Mouse (Mus musculus) heart, adult 2 months (tissue): ENCODE results near the gene Nub1. TPM values are rescaled to one million over a fixed set of nuclear protein-coding genes. Genes with fewer than 3 reads are reported as not detected.

ENCODE experiments used
- DNase-seq, 2 experiments: peaks; one replicate each; pipeline ENCODE4 v3.0.0; 2021
- H3K27ac ChIP-seq: fragments of 200-600 bp; 2 replicates; pipeline ENCODE4 v1.8.1; 2022
- H3K27me3 ChIP-seq: fragments of 200-500 bp; 2 replicates; pipeline ENCODE4 v1.6.1; 2012; ENCODE audit warnings: mild to moderate bottlenecking, low read length, inconsistent platforms, mixed read lengths; ENCODE audit not compliant: control insufficient read depth, insufficient read depth
- H3K36me3 ChIP-seq: fragments of 200-500 bp; 2 replicates; pipeline ENCODE4 v1.6.1; 2012; ENCODE audit warnings: low read length, inconsistent platforms; ENCODE audit not compliant: control insufficient read depth, insufficient read depth
- H3K4me1 ChIP-seq: fragments of 200-500 bp; 2 replicates; pipeline ENCODE4 v1.6.1; 2011; ENCODE audit warnings: low read length; ENCODE audit not compliant: control insufficient read depth, insufficient read depth
- H3K4me3 ChIP-seq: fragments of 200-600 bp; 2 replicates; pipeline ENCODE4 v1.8.1; 2022
- H3K79me2 ChIP-seq: fragments of 200-500 bp; replicated peaks from 2 replicates; pipeline ENCODE4 v1.6.1; 2012; ENCODE audit warnings: mild to moderate bottlenecking, inconsistent platforms, low read length, moderate library complexity, mixed read lengths; ENCODE audit not compliant: control insufficient read depth, insufficient read depth
- H3K9ac ChIP-seq: fragments of 200-500 bp; 2 replicates; pipeline ENCODE4 v1.6.1; 2012; ENCODE audit warnings: low read depth, mild to moderate bottlenecking, control low read depth, inconsistent platforms, low read length, mixed read lengths
- CTCF ChIP-seq: fragments of 200-600 bp; IDR thresholded peaks from 2 replicates; pipeline ENCODE4 v1.8.1; 2022; ENCODE audit warnings: antibody characterized with exemption, mild to moderate bottlenecking, moderate library complexity
- EP300 ChIP-seq: fragments of 200-500 bp; IDR thresholded peaks from 2 replicates; pipeline ENCODE4 v1.6.1; 2011; ENCODE audit warnings: low read depth, low read length, control low read depth; ENCODE audit not compliant: insufficient read depth
- POLR2A ChIP-seq: fragments of 200-500 bp; IDR thresholded peaks from 2 replicates; pipeline ENCODE4 v1.6.1; 2011; ENCODE audit warnings: mild to moderate bottlenecking, low read depth, low read length, control low read depth; ENCODE audit not compliant: insufficient read depth
- WGBS: fragments of 180-500 bp; shearing (Covaris S2); methylation state at CpG from one replicate; pipeline ENCODE4 v1.1.7; 2018; 5-methylcytosine and 5-hydroxymethylcytosine counted together
- intact Hi-C: fragments of 180-260 bp; cut with DNase I; formaldehyde crosslinking; loops from one replicate; pipeline ENCODE4 v1.15.1; 2025
- polyA plus RNA-seq: library from polyadenylated mRNA; depleted of rRNA; stranded (reverse); fragments of >200 nt; gene quantifications from 2 replicates; pipeline ENCODE4 v1.2.3, GENCODE M21; 2012
- total RNA-seq, 2 experiments: library from RNA; stranded (reverse); gene quantifications; 2 replicates each; pipeline ENCODE4 v1.2.3; 2021

The Nub1 gene
- total and polyA plus RNA-seq, 3 experiments = 26.3 to 39.9 (median 32.2) TPM

DNA sequence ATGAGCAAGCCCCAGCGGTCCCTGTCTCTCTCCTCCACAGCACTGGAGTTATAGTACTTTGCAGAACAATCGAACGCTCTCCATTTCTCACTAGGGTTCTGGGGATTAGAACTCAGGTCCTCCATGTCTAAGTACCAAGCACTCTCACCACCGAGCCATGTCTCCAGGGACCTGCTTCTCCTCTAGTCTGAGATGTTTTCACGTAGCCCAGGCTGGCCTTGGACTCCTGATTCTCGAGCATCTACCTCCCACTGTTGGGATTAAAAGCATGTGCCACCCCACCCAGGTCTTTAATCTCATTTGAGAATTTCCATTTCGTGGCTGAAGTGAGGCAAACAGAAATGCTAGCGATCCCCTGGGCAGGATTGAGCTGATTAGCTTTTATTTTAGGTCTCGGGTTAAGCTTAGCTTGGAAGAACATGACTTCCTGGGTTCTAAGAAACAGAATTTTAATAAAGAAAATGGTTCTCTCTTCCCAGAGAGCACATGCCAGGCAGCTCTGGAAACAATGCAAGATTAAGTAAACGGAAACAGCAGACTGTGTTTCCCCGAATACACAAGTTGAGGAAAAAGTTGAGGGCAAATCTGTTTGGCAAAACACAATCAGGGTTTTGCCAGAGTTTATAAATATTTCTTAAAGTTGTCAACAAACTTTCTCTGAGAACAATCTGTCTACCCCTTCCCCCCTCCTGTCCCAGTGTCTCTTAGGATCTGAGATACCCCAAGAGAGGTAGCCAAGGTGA is 38.4 kb downstream of the Nub1 start:
- Histone ChIP-seq H3K4me3 (no peak overlapping the region), H3K9ac (no peak overlapping the region), H3K4me1 (no peaks in the 10 kb centered on the region; the same call in none of the 2 replicates), H3K79me2 (no peaks in the 10 kb centered on the region), H3K27me3 (no peaks in the 10 kb centered on the region; the same call in 1 of the 2 replicates), H3K36me3 (no peaks in the 10 kb centered on the region), H3K27ac (no peak overlapping the region)
- DNase-seq = no peak
- TF ChIP-seq POLR2A (no peak), EP300 (no peak), CTCF (no peak)
- intact Hi-C loops = no loop called here
- WGBS = 57% methylated on average over 11 of the region's 11 CpGs

- Histone ChIP-seq H3K4me1 (no peaks in the 10 kb centered on the region; the same call in none of the 2 replicates), H3K27me3 (no peaks in the 10 kb centered on the region; the same call in 1 of the 2 replicates), H3K4me3 (no peak overlapping the region), H3K9ac (no peak overlapping the region), H3K79me2 (no peaks in the 10 kb centered on the region), H3K36me3 (no peaks in the 10 kb centered on the region), H3K27ac (no peak overlapping the region)
- 77% methylated on average over 5 of the region's 5 CpGs for WGBS
- TF ChIP-seq EP300 (no peak), POLR2A (no peak), CTCF (no peak)
- intact Hi-C loops = no loop called here
- DNase-seq = no peak
These were observed 38.9 kb downstream of the Nub1 start for GRCm38 (mm10) chr5:24724270-24724634.

DNA sequence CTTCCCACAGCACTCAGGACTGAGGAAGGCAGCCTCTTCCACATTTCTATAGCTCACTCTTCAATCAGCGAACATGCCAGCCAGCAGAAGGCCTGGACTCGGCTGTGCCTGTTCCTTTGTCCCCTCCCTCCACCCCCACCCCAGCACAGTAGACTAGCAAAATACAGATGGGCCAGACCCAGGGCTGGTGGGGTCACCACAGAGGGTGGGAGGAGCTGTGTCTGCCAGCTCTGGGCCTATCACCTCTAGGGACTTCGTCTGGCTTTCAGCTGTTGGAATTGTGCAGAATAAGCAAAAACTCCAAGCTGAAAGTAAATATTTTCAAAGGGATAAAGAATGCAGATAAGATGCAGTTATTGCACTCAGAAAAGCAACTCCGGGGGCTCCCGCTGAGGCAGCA is 39.5 kb downstream of the Nub1 start:
- H3K36me3 ChIP-seq = no peaks in the 10 kb centered on the region
- 61% methylated on average over 5 of the region's 5 CpGs for WGBS
- peaks cover 2% of the 10 kb centered on the region; the same call in 1 of the 2 replicates for H3K27me3 ChIP-seq
- no peak overlapping the region for H3K9ac ChIP-seq
- H3K4me1 ChIP-seq = no peaks in the 10 kb centered on the region; the same call in none of the 2 replicates
- no peak overlapping the region; the same call in 1 of the 2 replicates for H3K27ac ChIP-seq
- no peak for TF ChIP-seq EP300
- TF ChIP-seq POLR2A = no peak
- intact Hi-C loops = no loop called here
- no peak overlapping the region for H3K4me3 ChIP-seq
- no peaks in the 10 kb centered on the region for H3K79me2 ChIP-seq
- no peak for DNase-seq

- WGBS = 62% methylated on average over 6 of the region's 6 CpGs
- DNase-seq = no peak
- Histone ChIP-seq H3K4me3 (no peak overlapping the region), H3K79me2 (no peaks in the 10 kb centered on the region), H3K4me1 (no peaks in the 10 kb centered on the region; the same call in none of the 2 replicates), H3K27me3 (peaks cover 11% of the 10 kb centered on the region), H3K27ac (no peak overlapping the region), H3K9ac (no peak overlapping the region), H3K36me3 (no peaks in the 10 kb centered on the region)
- intact Hi-C loops = no loop called here
- TF ChIP-seq POLR2A (no peak), EP300 (no peak), CTCF (no peak)
These were observed 40.6 kb downstream of the Nub1 start for GRCm38 (mm10) chr5:24725897-24726296.

DNA sequence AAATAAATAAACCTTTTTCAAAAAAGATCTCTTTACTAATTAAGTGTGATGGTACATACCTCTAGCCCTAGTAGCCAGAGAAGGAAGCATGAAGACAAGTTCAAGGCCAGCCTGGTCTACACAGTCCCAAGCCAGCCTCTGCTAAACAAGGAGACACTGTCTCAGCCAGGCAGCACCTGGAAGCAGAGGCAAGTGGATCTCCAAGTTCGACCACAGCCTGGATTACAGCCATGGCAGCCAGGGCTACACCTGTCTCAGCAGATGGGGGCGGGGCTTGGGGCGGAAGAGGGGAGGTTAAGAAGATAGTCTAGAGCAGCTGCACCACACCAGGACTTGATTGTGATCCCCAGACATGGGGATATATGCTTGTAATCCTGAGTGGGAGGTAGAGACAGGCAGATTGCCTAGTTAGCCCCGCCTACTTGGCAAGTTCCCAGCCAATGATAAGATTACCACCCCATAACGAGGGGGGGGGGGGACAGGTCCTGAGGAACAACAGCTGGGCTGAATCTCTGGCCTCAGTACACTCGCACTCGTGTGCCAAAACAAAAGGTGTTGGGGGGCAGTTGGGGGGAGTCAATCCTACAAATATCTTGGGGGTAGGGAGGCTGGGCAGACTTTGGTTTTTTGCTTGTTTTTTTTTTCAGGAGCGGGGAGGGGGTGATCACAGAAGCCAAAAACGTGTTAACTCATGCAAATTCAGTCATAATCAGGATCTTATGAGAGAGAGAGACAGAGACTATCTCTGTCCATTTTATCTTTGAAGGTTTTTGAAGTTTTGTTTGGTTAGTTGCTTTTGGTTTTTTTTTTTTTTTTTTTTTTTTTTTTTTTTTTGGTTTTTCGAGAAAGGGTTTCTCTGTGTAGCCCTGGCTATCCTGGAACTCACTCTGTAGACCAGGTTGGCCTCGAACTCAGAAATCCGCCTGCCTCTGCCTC is 41.8 kb downstream of the Nub1 start:
- Histone ChIP-seq H3K36me3 (no peaks in the 10 kb centered on the region), H3K27me3 (peaks cover 12% of the 10 kb centered on the region), H3K4me1 (no peaks in the 10 kb centered on the region; the same call in none of the 2 replicates), H3K27ac (no peak overlapping the region), H3K9ac (no peak overlapping the region), H3K79me2 (no peaks in the 10 kb centered on the region), H3K4me3 (no peak overlapping the region)
- 51% methylated on average over 12 of the region's 12 CpGs for WGBS
- TF ChIP-seq CTCF (no peak), POLR2A (no peak), EP300 (no peak)
- no peak for DNase-seq
- intact Hi-C loops = no loop called here
